Mouse (Mus musculus) cerebellum, adult 9-10 months (tissue): ENCODE results near the gene Olfr1136.

Experiments
- DNase-seq: peaks from one replicate; pipeline ENCODE4 v3.0.0; 2022

Gene Olfr1136

GRCm38 (mm10) chr2:87693847-87694246, at the start of gene Olfr1136:
Gene Olfr1136, minus strand, starts transcription at chr2:87693947.
- DNase-seq = no peak

- no peak for DNase-seq
Observed at GRCm38 (mm10) chr2:87743452-87743851, 49.7 kb upstream of the Olfr1136 start, which contains the start of gene Olfr1140. Gene Olfr1140, plus strand, starts transcription at chr2:87743752.

GRCm38 (mm10) chr2:87739878-87740277, 46.1 kb upstream of the Olfr1136 start, which contains the start of gene Olfr1138:
Gene Olfr1138, minus strand, starts transcription at chr2:87739978.
- DNase-seq = no peak

GRCm38 (mm10) chr2:87713079-87713478, 19.3 kb upstream of the Olfr1136 start, which contains the start of gene Olfr1137:
Gene Olfr1137, minus strand, starts transcription at chr2:87713179.
- DNase-seq = no peak

- DNase-seq = no peak
Observed at GRCm38 (mm10) chr2:87673564-87673963, 20.2 kb downstream of the Olfr1136 start, which contains the start of gene Olfr1135. Gene Olfr1135, minus strand, starts transcription at chr2:87673664.

GRCm38 (mm10) chr2:87658360-87658759, 35.4 kb downstream of the Olfr1136 start, which contains the start of gene Olfr1134:
Gene Olfr1134, minus strand, starts transcription at chr2:87658460.
- no peak for DNase-seq

GRCm38 (mm10) chr2:87647274-87647673, 46.5 kb downstream of the Olfr1136 start, which contains the start of gene Olfr1133:
Gene Olfr1133, minus strand, starts transcription at chr2:87647374.
- no peak for DNase-seq
